Mouse (Mus musculus): ENCODE results near the gene Madd. TPM values are rescaled to one million over a fixed set of nuclear protein-coding genes. Genes with fewer than 3 reads are reported as not detected.
"Not testable (repeated sequence)": the region's sequence is repeated elsewhere in the genome, so short reads cannot be mapped to it uniquely, and the experiment has no call there.

Gene Madd
- total RNA-seq, 2 experiments from 2014 or later: 17.0 to 22.5 TPM

DNA sequence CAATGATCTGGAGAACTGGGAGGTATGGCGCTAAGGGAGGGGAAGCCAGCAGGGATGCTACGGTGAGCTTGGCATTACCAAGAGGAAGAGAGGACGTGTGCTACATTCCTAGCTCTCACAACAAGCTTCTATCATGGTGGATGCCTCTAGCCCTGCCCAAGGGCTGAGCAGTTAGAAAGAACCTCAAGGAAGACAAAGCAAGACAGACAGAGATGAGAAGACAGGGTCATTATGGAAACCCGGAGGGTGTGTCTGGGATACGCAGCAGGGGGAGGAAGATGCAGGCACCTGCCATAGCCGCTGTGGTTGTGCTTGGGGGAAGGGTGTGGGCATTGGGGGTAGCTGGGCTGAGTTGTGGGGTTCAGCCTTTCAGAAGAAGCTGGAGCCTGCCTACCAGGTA, 60.1 kb downstream of the Madd start:
- no peak for DNase-seq

DNA sequence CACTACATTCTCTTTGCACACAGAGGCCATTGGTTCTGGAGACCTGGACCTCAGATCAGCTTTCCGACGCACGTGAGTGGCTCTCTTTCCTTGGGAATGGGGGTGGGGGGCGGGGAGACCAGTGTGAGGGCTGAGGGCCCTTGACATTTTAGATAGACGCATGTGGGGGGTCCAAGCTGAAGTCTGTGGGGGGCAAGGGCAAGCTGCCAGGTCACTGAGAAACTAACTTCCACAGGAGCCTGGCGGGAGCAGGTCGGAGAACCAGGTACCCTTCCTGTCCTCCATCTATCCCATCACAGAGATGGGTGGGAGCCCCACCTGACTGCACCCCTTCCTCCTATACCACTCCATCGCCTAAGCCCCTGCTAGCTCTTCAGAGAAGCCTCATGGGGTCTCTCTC, 62.1 kb downstream of the Madd start:
- DNase-seq: no peak

DNA sequence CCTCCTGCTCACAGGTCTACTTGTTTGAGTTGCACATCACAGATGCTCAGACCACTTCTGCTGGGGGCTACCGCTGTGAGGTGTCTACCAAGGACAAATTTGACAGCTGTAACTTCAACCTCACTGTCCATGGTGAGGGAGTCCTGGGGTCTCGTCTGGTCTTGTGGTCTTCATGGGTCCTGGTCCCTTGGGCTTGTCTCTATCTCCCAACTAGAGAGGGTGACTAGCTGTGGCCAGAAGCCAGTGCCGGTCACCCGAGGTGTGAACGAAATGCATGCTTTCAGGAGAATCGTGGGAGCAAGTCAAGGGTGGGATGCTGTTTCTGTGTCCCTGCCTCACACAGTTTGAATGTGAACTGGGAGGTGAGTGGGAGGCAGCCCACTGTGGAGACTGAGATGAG, 62.6 kb downstream of the Madd start:
- DNase-seq: no peak

DNA sequence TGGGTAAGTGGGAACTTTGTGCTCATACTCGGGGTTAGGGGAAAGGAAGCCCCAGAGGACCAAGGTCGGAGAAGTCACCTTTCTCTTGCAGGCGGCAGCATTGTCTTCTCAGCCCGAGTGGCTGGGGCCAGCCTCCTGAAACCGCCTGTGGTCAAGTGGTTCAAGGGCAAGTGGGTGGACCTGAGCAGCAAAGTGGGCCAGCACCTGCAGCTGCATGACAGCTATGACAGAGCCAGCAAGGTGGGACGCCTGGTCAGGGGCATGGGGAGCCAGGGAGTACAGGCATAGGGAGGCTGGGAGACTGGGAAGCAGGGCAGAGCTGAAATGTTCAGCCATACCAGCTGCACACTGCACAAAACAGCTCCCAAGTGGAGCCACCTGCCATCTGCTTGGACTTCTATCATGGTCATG, 63.4 kb downstream of the Madd start:
- DNase-seq: no peak

- DNase-seq: no peak
Observed at GRCm38 (mm10) chr2:91119551-91119950, 64.1 kb downstream of the Madd start.

GRCm38 (mm10) chr2:91119061-91119460, 64.6 kb downstream of the Madd start:
- no peak for DNase-seq

DNA sequence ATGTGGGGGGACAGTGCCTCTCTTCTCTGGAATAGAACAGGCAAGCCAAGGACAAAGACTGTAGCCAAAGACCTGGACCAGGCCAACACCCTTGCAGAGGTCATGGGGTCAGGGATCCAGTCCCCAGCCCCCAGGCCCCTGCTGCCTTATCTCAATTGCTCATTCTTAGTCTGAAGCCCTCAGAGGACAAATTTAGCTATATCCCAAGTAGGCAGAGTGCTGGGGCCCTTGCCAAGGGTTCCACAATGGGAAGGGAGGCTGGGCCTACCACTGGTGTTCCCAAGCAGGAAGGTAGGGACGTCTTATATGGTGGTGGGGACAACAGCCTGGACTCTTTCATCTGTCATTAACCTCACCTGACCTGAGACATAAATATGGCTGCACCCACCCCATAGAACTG, 65.0 kb downstream of the Madd start:
- no peak for DNase-seq

GRCm38 (mm10) chr2:91117585-91118275, 65.9 kb downstream of the Madd start, which contains the start of gene Mybpc3:
Mybpc3 (plus strand) TSS chr2:91118144.
- no peak for DNase-seq

DNA sequence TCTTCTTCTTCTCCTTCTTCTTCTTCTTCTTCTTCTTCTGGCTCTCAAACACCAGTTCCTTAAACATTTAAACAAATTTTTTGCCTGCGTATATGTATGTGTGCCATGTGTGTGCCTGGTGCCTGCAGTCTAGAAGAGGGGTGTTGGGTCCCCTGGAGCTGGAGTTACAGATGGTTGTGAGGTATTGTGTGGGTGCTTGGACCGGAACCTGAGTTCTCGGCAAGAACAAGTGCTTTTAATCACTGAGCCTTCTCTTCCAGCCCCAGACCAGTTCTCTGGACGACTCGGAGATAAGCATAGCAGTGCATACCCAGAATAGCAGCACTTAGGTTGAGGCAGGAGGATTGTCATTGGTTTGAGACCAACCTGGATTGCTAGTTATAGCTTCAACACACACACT, 66.8 kb downstream of the Madd start:
- no peak for DNase-seq

- no peak for DNase-seq
Observed at GRCm38 (mm10) chr2:91115578-91115970, 68.1 kb downstream of the Madd start.

DNA sequence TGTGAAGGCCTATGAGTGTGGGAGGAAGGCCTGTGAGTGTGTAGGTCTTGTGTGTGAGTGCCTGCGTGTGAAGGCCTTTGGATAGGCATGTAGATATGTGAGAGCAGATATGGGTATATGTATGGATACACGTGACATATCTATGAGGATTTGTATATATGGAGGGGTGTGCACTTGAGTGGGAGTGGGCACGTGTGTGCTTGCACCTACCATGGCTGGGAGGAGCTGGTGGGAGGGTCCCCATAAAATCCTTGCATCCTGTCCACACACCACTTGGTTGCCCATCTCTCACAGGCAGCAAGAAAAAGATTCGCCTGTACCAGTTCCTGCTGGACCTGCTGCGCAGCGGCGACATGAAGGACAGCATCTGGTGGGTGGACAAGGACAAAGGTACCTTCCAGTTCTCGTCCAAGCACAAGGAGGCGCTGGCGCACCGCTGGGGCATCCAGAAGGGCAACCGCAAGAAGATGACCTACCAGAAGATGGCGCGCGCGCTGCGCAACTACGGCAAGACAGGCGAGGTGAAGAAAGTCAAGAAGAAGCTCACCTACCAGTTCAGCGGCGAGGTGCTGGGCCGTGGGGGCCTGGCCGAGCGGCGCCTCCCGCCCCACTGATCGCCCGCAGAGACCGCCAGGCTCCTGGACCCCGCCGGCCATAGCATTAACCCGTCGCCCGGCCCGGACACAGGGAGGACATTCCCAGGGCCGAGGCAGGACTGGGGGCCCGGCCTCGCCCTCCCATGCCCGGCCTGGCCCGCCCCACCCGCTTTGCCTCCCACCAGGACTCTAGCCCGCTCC, 68.7 kb downstream of the Madd start:
- peak; percentile 99 for DNase-seq

- no peak for DNase-seq
Observed at GRCm38 (mm10) chr2:91113852-91114251, 69.8 kb downstream of the Madd start.

DNA sequence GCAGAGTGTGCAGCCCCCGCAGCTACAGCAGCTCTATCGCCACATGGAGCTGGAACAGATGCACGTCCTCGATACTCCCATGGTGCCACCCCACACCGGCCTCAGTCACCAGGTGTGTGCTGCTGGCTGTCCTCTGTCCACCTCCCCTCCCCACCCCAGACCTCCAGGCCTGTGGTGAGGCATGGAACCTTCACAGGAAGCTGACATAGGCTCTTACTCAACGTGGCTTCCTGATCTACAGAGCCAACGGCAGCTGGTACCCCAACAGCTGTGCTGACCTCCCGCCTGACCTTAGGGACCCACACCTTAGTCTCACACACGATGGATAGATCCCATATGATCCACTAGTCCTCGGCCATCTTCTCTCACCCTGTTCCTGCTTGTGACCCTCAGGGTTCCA, 70.3 kb downstream of the Madd start:
- no peak for DNase-seq

DNA sequence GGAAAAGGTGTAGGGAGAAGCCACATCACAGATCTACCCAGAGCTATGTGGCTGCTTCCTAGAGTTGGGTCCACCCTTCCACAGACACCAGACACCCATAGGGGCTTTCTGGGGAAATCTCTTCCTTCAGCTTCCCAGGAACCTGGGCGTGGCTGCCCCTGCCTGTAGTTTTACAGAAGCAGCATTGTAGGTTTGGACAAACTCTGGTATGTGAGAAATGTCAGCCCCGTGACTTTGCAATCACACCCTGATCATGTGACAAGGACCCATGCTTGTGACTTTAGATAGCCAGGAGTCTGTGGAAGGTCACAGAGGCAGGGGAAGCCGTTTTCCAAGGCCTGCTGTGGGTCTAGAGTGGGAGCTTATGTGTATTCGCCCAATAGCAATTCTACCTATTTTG, 71.1 kb downstream of the Madd start:
- no peak for DNase-seq

- DNase-seq: not testable (repeated sequence)
Observed at GRCm38 (mm10) chr2:91111832-91112231, 71.8 kb downstream of the Madd start.

DNA sequence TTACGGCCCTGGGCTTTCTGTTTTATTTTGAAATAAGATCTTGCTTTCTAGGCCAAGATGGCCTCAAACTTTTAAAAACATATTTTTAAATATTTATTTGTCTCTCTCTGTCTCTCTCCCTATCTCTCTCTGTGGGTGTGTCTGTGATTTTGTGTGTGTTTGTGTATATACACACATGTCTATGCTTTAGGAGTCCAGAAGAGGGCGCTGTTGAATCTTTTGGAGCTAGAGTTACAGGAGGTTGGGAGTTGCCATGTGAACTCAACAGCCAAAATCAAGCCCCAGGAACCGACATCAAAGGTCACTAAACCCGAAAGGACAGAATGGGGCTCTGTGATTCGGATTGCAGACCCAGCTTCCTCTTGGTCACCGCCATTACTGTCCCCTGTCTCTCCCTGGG, 73.2 kb downstream of the Madd start:
- DNase-seq: no peak

DNA sequence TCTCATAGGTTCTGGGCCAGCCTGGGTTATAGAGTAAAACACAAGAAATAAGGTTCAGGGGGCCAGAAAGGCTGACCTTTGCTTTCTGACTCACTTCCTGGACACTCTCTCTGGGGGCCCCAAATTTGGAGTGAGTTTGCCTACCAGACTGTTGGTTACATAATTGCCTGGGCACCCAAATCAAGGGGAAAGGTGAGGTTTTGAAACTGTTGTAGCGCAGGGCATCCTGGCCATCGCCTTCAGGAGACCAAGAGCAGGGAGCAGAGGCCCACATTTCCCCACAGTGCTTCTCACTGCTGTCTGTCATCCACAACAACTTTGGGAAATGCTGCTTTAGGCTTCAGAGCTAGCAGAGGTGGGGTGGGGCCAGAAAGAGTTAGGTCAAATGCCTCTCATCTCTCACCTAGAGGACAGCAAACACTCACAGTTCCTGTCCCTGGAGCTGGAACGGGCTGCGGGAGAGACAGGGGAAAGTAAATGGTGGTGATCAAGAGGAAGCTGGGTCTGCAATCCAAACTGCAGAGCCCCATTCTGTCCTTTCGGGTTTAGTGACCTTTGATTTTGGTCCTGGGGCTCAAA, 73.7 kb downstream of the Madd start:
- peak; percentile 59 for DNase-seq

DNA sequence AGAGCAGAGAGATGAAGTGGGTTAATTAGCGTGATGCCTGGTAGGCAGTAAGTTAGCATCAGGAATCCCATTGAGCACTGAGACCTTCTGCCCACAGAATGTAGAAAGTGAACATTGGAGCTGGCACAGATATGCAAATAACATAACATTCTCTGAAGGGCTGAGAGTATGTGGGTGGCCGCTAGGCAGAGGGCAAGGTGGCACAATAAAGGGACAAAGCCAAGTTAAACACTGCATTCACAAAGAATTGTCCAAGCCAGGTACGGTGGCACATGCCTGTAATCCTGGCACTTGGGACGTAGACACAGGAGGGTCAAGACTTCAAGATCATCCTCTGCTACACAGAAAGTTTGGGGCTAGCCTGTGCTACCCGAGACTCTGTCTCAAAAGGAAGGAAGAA, 74.4 kb downstream of the Madd start:
- DNase-seq: no peak

DNA sequence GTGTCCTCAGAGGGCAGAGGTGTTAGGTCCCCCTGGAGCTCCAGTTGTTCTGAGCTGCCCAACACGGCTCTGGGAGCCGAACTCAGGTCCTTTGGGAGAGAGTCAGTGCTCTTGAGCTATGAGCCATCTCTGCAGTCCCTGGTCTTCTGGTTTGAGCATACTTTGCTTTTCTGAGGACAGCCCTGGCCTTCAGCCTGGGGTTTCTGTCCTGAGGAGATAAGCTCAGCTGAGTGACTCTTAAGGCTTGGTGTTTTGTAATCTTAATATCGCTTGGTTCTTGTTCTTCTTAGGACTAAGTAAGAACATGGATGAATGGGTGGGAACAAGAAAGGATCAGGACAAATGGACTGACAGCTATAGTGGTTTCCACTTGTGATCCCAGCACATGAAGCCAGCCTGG, 75.5 kb downstream of the Madd start:
- DNase-seq: no peak

DNA sequence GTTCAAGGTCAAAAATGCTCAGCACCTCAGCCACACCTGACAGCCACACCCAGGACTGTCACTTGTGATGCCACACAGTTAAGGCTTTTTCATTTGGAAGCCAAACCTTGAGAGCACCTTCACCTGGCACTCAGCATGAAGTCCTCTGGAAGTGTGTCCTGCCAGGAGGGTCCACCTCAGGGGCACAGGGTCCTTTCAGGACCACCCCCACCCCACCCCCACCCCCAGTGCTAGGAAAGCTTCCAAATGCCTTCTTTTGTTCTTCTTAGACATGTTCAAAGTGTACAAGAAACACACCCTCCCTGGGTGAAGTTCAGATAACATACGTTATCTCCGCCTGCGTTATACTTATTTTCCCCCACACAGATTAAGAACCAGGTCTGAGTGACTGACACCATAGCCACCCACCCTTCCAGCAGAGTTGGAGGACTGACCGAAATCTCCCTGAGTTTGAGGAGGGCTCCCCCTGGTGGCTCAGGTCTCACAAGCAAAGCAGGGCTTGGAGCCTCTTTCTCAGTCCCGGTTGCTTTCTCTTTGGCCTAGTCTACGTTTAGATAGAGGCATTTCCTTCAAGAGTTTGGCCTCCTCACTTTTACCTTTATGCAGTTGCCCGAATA, 82.4 kb downstream of the Madd start:
- DNase-seq: peak; percentile 96

DNA sequence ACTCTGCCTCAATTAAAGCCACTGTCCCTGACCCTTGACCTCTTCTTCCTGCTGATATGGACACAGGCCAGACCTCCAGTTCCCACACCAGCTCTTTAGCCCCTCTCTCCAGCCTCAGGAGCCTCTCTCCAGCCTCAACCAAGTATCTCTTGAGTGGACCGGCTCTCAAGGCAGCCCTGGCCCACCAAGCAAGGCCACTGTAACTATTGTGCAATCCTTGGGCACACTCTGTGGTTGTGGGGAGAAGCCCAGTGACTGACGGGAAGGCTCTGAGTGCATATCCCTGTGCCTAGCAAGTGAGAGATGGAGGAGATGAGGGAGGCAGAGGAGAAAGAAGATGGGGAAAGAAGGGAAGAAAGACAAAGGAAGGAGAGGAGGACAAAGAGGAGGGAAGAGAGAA, 85.5 kb downstream of the Madd start:
- peak; percentile 41 for DNase-seq

- no peak for DNase-seq
Observed at GRCm38 (mm10) chr2:91097015-91097414, 86.6 kb downstream of the Madd start.

- DNase-seq: no peak
Observed at GRCm38 (mm10) chr2:91096524-91096923, 87.1 kb downstream of the Madd start.
